ENCODE assay signal across 25 mouse cellular contexts in genomic region chr7:35692641-35693040, GRCm38 (mm10).
"Had no signal": no experiment of that assay in that cellular context is flagged by ENCODE, and none has a peak within 500 bp of the region (broad histone marks: within the 10 kb centered on the region; RNA-seq: fewer than 3 reads in every experiment).

No protein-coding gene starts in this region.

- H3K4me3 ChIP-seq: heart, adult 2 months; heart, embryonic 13.5 days; heart, embryonic 15.5 days; hindbrain, embryonic 12.5 days; hindbrain, embryonic 15.5 days; kidney, embryonic 15.5 days; limb, embryonic 13.5 days; limb, embryonic 15.5 days; liver, embryonic 12.5 days had no signal

- ATAC-seq: intestine, embryonic 16.5 days; liver, embryonic 12.5 days had no signal

- H3K4me2 ChIP-seq: heart, embryonic 11.5 days; heart, embryonic 13.5 days; heart, embryonic 15.5 days; hindbrain, embryonic 12.5 days; hindbrain, embryonic 15.5 days; kidney, embryonic 15.5 days; limb, embryonic 13.5 days; limb, embryonic 15.5 days; liver, embryonic 12.5 days had no signal

- H3K36me3 ChIP-seq: heart, embryonic 15.5 days had no signal

- H3K9me3 ChIP-seq: heart, embryonic 13.5 days; heart, embryonic 15.5 days; hindbrain, embryonic 12.5 days; hindbrain, embryonic 15.5 days; kidney, embryonic 15.5 days; limb, embryonic 13.5 days; limb, embryonic 15.5 days; liver, embryonic 12.5 days had no signal

- H3K9ac ChIP-seq: heart, embryonic 13.5 days; heart, embryonic 15.5 days; hindbrain, embryonic 12.5 days; hindbrain, embryonic 15.5 days; kidney, embryonic 15.5 days; limb, embryonic 13.5 days; limb, embryonic 15.5 days; liver, embryonic 12.5 days; liver, embryonic 14.5 days had no signal

- H3K27me3 ChIP-seq: heart, embryonic 13.5 days; heart, embryonic 15.5 days; hindbrain, embryonic 12.5 days; hindbrain, embryonic 15.5 days; kidney, embryonic 15.5 days; limb, embryonic 13.5 days; limb, embryonic 15.5 days; liver, embryonic 12.5 days had no signal

- DNase-seq: gastrocnemius, postnatal 14 days; gastrocnemius, postnatal 36 days; heart, adult 11 months; heart, adult 2 months; heart, postnatal 14 days; heart, postnatal 36 days; kidney, adult 11 months; kidney, adult 2 months; kidney, adult 9 months; kidney, postnatal 14 days; kidney, postnatal 36 days; layer of hippocampus, adult 9-11 months; layer of hippocampus, postnatal 36 days had no signal

- H3K27ac ChIP-seq: heart, adult 2 months; heart, embryonic 13.5 days; heart, embryonic 15.5 days; hindbrain, embryonic 12.5 days; hindbrain, embryonic 15.5 days; kidney, embryonic 15.5 days; kidney, postnatal 0 days; limb, embryonic 13.5 days; limb, embryonic 15.5 days; liver, embryonic 12.5 days; liver, embryonic 14.5 days had no signal
